Mouse (Mus musculus): Measurements from ENCODE around the gene Arid5b. TPM values are rescaled to one million over a fixed set of nuclear protein-coding genes. Genes with fewer than 3 reads are reported as not detected.

The Arid5b gene
- polyA plus RNA-seq, 1 experiment, result 4.5 TPM

DNA sequence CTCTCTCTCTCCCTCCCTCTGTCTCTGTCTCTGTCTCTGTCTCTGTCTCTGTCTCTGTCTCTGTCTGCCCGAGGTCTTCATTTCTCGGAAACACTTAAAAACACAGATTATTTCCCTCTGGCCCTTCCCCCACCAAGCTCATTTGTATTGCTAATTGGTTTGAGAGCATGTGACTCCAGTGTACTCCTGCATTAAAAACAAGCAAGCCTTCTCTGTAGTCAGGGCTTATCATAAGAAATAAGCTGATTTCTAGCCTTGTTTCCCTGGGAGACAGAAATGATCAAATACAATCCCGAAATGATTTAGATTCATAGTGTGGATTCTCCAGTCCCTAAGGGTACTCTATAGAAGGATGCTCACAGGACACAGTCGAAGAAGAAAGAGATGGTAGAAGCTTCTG lies 136.0 kb downstream of the Arid5b start:
- 75% methylated on average over 4 of the region's 4 CpGs for WGBS
- Histone ChIP-seq H3K4me3 (ENCODE audit: extremely low read depth, insufficient read depth, insufficient read length) (no peak overlapping the region), H3K27ac (ENCODE audit: insufficient read depth, low read length) (no peak overlapping the region), H3K4me1 (ENCODE audit: control insufficient read depth, insufficient read depth, insufficient read length) (no peaks in the 10 kb centered on the region; the same call in 1 of the 2 replicates), H3K27me3 (ENCODE audit: control insufficient read depth, insufficient read depth, low read length) (no peaks in the 10 kb centered on the region), H3K36me3 (ENCODE audit: control insufficient read depth, insufficient read depth, low read length) (no peaks in the 10 kb centered on the region)
- DNase-seq (ENCODE audit: low read depth in 1 of 2, low spot score in 2 of 2), result no peak
- TF ChIP-seq CTCF (IDR thresholded peaks at IDR 0.05; ENCODE audit: extremely low read depth, insufficient read depth, insufficient read length, insufficient replicate concordance) (no peak), POLR2A (IDR thresholded peaks at IDR 0.05; ENCODE audit: low read depth, low read length) (no peak)

DNA sequence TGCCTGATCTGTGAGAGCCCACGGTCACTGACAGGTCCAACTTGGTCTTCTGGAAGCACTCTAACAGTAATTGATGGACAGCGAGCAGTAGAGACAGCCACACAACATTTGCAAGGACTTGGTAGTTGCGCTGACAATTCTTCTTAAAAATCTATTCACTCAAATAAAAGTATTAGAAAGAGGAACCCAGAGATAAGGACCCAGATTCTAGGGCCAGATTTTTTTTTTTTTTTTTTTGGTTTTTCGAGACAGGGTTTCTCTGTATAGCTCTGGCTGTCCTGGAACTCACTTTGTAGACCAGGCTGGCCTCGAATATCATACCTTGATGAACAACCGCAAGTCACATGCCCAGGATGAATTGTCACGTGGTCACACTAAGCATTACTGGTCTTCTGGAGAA lies 137.0 kb downstream of the Arid5b start:
- Histone ChIP-seq H3K36me3 (ENCODE audit: control insufficient read depth, insufficient read depth, low read length) (no peaks in the 10 kb centered on the region), H3K27me3 (ENCODE audit: control insufficient read depth, insufficient read depth, low read length) (no peaks in the 10 kb centered on the region), H3K27ac (ENCODE audit: insufficient read depth, low read length) (no peak overlapping the region), H3K4me3 (ENCODE audit: extremely low read depth, insufficient read depth, insufficient read length) (no peak overlapping the region), H3K4me1 (ENCODE audit: control insufficient read depth, insufficient read depth, insufficient read length) (no peaks in the 10 kb centered on the region; the same call in 1 of the 2 replicates)
- DNase-seq (ENCODE audit: low read depth in 1 of 2, low spot score in 2 of 2), result no peak
- TF ChIP-seq CTCF (IDR thresholded peaks at IDR 0.05; ENCODE audit: extremely low read depth, insufficient read depth, insufficient read length, insufficient replicate concordance) (no peak), POLR2A (IDR thresholded peaks at IDR 0.05; ENCODE audit: low read depth, low read length) (no peak)
- WGBS, result 87% methylated on average over 7 of the region's 7 CpGs

- TF ChIP-seq CTCF (IDR thresholded peaks at IDR 0.05; ENCODE audit: extremely low read depth, insufficient read depth, insufficient read length, insufficient replicate concordance), result no peak
- TF ChIP-seq POLR2A (IDR thresholded peaks at IDR 0.05; ENCODE audit: low read depth, low read length), result no peak
- Histone ChIP-seq H3K27me3 (ENCODE audit: control insufficient read depth, insufficient read depth, low read length) (no peaks in the 10 kb centered on the region), H3K27ac (ENCODE audit: insufficient read depth, low read length) (no peak overlapping the region), H3K4me1 (ENCODE audit: control insufficient read depth, insufficient read depth, insufficient read length) (no peaks in the 10 kb centered on the region; the same call in 1 of the 2 replicates), H3K4me3 (ENCODE audit: extremely low read depth, insufficient read depth, insufficient read length) (no peak overlapping the region), H3K36me3 (ENCODE audit: control insufficient read depth, insufficient read depth, low read length) (no peaks in the 10 kb centered on the region)
- no peak for DNase-seq (ENCODE audit: low read depth in 1 of 2, low spot score in 2 of 2)
- WGBS, result 10% methylated on average over 2 of the region's 2 CpGs
Observed at GRCm38 (mm10) chr10:68140871-68141270, 137.7 kb downstream of the Arid5b start.

GRCm38 (mm10) chr10:68140306-68140705 lies 138.2 kb downstream of the Arid5b start:
- WGBS, result 74% methylated on average over 6 of the region's 6 CpGs
- H3K36me3 ChIP-seq (ENCODE audit: control insufficient read depth, insufficient read depth, low read length), result no peaks in the 10 kb centered on the region
- TF ChIP-seq CTCF (IDR thresholded peaks at IDR 0.05; ENCODE audit: extremely low read depth, insufficient read depth, insufficient read length, insufficient replicate concordance) (no peak), POLR2A (IDR thresholded peaks at IDR 0.05; ENCODE audit: low read depth, low read length) (no peak)
- H3K4me1 ChIP-seq (ENCODE audit: control insufficient read depth, insufficient read depth, insufficient read length), result no peaks in the 10 kb centered on the region; the same call in 1 of the 2 replicates
- no peaks in the 10 kb centered on the region for H3K27me3 ChIP-seq (ENCODE audit: control insufficient read depth, insufficient read depth, low read length)
- H3K4me3 ChIP-seq (ENCODE audit: extremely low read depth, insufficient read depth, insufficient read length), result no peak overlapping the region
- no peak overlapping the region for H3K27ac ChIP-seq (ENCODE audit: insufficient read depth, low read length)
- DNase-seq (ENCODE audit: low read depth in 1 of 2, low spot score in 2 of 2), result no peak

- Histone ChIP-seq H3K4me3 (ENCODE audit: extremely low read depth, insufficient read depth, insufficient read length) (no peak overlapping the region), H3K27me3 (ENCODE audit: control insufficient read depth, insufficient read depth, low read length) (no peaks in the 10 kb centered on the region), H3K27ac (ENCODE audit: insufficient read depth, low read length) (no peak overlapping the region), H3K36me3 (ENCODE audit: control insufficient read depth, insufficient read depth, low read length) (peaks cover 5% of the 10 kb centered on the region; the same call in 1 of the 2 replicates), H3K4me1 (ENCODE audit: control insufficient read depth, insufficient read depth, insufficient read length) (no peaks in the 10 kb centered on the region; the same call in none of the 2 replicates)
- WGBS, result 95% methylated on average over 5 of the region's 5 CpGs
- DNase-seq (ENCODE audit: low read depth in 1 of 2, low spot score in 2 of 2), result no peak
- no peak for TF ChIP-seq POLR2A (IDR thresholded peaks at IDR 0.05; ENCODE audit: low read depth, low read length)
- no peak for TF ChIP-seq CTCF (IDR thresholded peaks at IDR 0.05; ENCODE audit: extremely low read depth, insufficient read depth, insufficient read length, insufficient replicate concordance)
Observed at GRCm38 (mm10) chr10:68138123-68138522, 140.4 kb downstream of the Arid5b start.

- peak overlapping the region; percentile 59; the same call in 1 of the 2 replicates for H3K27ac ChIP-seq (ENCODE audit: insufficient read depth, low read length)
- no peaks in the 10 kb centered on the region for H3K27me3 ChIP-seq (ENCODE audit: control insufficient read depth, insufficient read depth, low read length)
- H3K36me3 ChIP-seq (ENCODE audit: control insufficient read depth, insufficient read depth, low read length), result peaks cover 6% of the 10 kb centered on the region; the same call in 1 of the 2 replicates
- no peaks in the 10 kb centered on the region; the same call in none of the 2 replicates for H3K4me1 ChIP-seq (ENCODE audit: control insufficient read depth, insufficient read depth, insufficient read length)
- DNase-seq (ENCODE audit: low read depth in 1 of 2, low spot score in 2 of 2), result no peak
- H3K4me3 ChIP-seq (ENCODE audit: extremely low read depth, insufficient read depth, insufficient read length), result no peak overlapping the region
- WGBS, result 83% methylated on average over 11 of the region's 11 CpGs
- no peak for TF ChIP-seq POLR2A (IDR thresholded peaks at IDR 0.05; ENCODE audit: low read depth, low read length)
- TF ChIP-seq CTCF (IDR thresholded peaks at IDR 0.05; ENCODE audit: extremely low read depth, insufficient read depth, insufficient read length, insufficient replicate concordance), result no peak
Observed at GRCm38 (mm10) chr10:68137151-68137833, 141.2 kb downstream of the Arid5b start.
